ENCODE assay signal across 22 mouse cellular contexts in the genomic region with DNA sequence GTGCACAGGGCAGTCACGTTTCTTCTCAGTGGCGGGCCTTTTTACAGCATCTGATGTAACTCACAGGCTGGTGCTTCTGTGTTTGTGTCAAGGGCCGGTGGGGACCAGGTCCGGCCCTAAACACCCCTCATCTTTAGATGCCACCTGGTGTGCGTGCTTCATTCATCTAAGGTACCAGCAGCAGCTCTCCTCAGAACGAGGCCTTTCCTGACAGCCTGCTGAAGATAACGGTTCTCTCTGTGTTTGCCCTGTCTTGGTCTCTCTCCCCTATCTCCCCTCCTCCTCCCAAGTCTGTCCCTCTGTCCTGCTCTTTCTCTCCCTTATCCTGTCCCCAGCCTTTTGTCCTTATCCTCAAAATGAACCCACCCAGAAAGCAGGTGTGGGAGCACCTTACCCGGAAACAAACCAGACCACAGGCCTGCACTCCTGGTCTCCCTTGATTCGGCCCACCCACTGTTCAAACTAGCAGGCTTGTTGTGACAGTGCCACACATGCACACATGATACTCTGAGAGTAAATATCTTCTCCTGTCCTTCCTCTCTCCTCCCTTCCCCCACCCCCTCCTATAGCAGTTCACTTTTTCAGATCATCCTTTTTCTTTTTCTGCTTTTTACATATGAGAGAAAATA. TPM values are rescaled to one million over a fixed set of nuclear protein-coding genes. Genes with fewer than 3 reads are reported as not detected.
DNase-seq lines count a peak whose midpoint lies in the region; ATAC-seq lines count a peak whose summit lies in the region.
"Had no signal": no experiment of that assay in that cellular context is flagged by ENCODE, and none has a peak within 500 bp of the region (broad histone marks: within the 10 kb centered on the region; RNA-seq: fewer than 3 reads in every experiment).

No protein-coding gene starts in this region.

- H3K4me1 ChIP-seq in liver, embryonic 11.5 days (replicated peaks; ENCODE audit: control insufficient read depth, insufficient read depth, low read length) = peaks cover 17% of the 10 kb centered on the region
- H3K4me1 ChIP-seq in liver, embryonic 12.5 days = peaks cover 43% of the 10 kb centered on the region
- H3K4me1 ChIP-seq: neural tube, embryonic 12.5 days had no signal

- no peak overlapping the region for H3K27ac ChIP-seq in liver, embryonic 11.5 days (ENCODE audit: low read depth, low read length)
- peak overlapping the region; percentile 32; the same call in 1 of the 2 replicates for H3K27ac ChIP-seq in liver, embryonic 12.5 days
- H3K27ac ChIP-seq: embryonic facial prominence, embryonic 15.5 days; heart, embryonic 13.5 days; hindbrain, embryonic 15.5 days; kidney, embryonic 15.5 days; limb, embryonic 15.5 days; midbrain, embryonic 12.5 days; neural tube, embryonic 12.5 days had no signal

- H3K4me2 ChIP-seq in liver, embryonic 11.5 days = no peak overlapping the region
- no peak overlapping the region for H3K4me2 ChIP-seq in liver, embryonic 12.5 days
- H3K4me2 ChIP-seq: embryonic facial prominence, embryonic 15.5 days; heart, embryonic 13.5 days; hindbrain, embryonic 15.5 days; kidney, embryonic 15.5 days; limb, embryonic 15.5 days; midbrain, embryonic 12.5 days; neural tube, embryonic 12.5 days had no signal

- H3K9me3 ChIP-seq in liver, embryonic 11.5 days (ENCODE audit: control insufficient read depth, low read length) = no peaks in the 10 kb centered on the region
- H3K9me3 ChIP-seq in liver, embryonic 12.5 days (replicated peaks) = no peaks in the 10 kb centered on the region
- H3K9me3 ChIP-seq: embryonic facial prominence, embryonic 15.5 days; heart, embryonic 13.5 days; hindbrain, embryonic 15.5 days; kidney, embryonic 15.5 days; limb, embryonic 15.5 days; midbrain, embryonic 12.5 days; neural tube, embryonic 12.5 days had no signal

- H3K36me3 ChIP-seq in liver, embryonic 11.5 days (ENCODE audit: control insufficient read depth, insufficient read depth, low read length) = no peaks in the 10 kb centered on the region
- H3K36me3 ChIP-seq in liver, embryonic 12.5 days = no peaks in the 10 kb centered on the region
- H3K36me3 ChIP-seq: heart, embryonic 13.5 days; hindbrain, embryonic 15.5 days; limb, embryonic 15.5 days; midbrain, embryonic 12.5 days; neural tube, embryonic 12.5 days had no signal

- H3K27me3 ChIP-seq in liver, embryonic 11.5 days (replicated peaks; ENCODE audit: control insufficient read depth, insufficient read depth, low read length) = no peaks in the 10 kb centered on the region
- H3K27me3 ChIP-seq in liver, embryonic 12.5 days (replicated peaks) = no peaks in the 10 kb centered on the region
- H3K27me3 ChIP-seq: embryonic facial prominence, embryonic 15.5 days; heart, embryonic 13.5 days; hindbrain, embryonic 15.5 days; kidney, embryonic 15.5 days; limb, embryonic 15.5 days; midbrain, embryonic 12.5 days; neural tube, embryonic 12.5 days; Patski had no signal

- no peak for DNase-seq in liver, embryonic 11.5 days (ENCODE audit: low spot score)
- DNase-seq in liver (no peak), MEL-GATA-1-ER (ENCODE audit: extremely low read depth, low read depth) (peak; percentile 51)
- DNase-seq in kidney, postnatal 36 days = no peak
- no peak for DNase-seq in urinary bladder, postnatal 10 days (ENCODE audit: low spot score)
- no peak for DNase-seq in gastrocnemius, postnatal 4 days (ENCODE audit: low spot score in 2 of 2)
- DNase-seq: adrenal gland, postnatal 14 days; B cell, adult 2 months; forebrain, postnatal 0 days; gastrocnemius, postnatal 36 days; heart, postnatal 36 days had no signal

- no peak overlapping the region for H3K4me3 ChIP-seq in liver, embryonic 11.5 days (ENCODE audit: low read depth, low read length)
- no peak overlapping the region for H3K4me3 ChIP-seq in liver, embryonic 12.5 days
- H3K4me3 ChIP-seq: embryonic facial prominence, embryonic 15.5 days; heart, embryonic 13.5 days; hindbrain, embryonic 15.5 days; kidney, embryonic 15.5 days; limb, embryonic 15.5 days; midbrain, embryonic 12.5 days; neural tube, embryonic 12.5 days had no signal

- WGBS in liver, embryonic 11.5 days = 29% methylated on average over 9 of the region's 9 CpGs
- WGBS in liver, embryonic 12.5 days (ENCODE audit: insufficient replicate concordance) = 23% methylated on average over 9 of the region's 9 CpGs

- H3K9ac ChIP-seq in liver, embryonic 11.5 days (ENCODE audit: low read depth, low read length) = no peak overlapping the region
- no peak overlapping the region for H3K9ac ChIP-seq in liver, embryonic 12.5 days
- H3K9ac ChIP-seq: embryonic facial prominence, embryonic 15.5 days; forebrain, postnatal 0 days; heart, embryonic 13.5 days; hindbrain, embryonic 15.5 days; kidney, embryonic 15.5 days; limb, embryonic 15.5 days; midbrain, embryonic 12.5 days; neural tube, embryonic 12.5 days had no signal

- peak; percentile 82 for ATAC-seq in liver, embryonic 11.5 days (replicated peaks; ENCODE audit: low FRiP score)
- ATAC-seq in liver, embryonic 12.5 days = peak; percentile 66
- ATAC-seq in megakaryocyte progenitor cell, adult 5-6 weeks (replicated peaks; ENCODE audit: poor library complexity) = peak; percentile 14
- ATAC-seq: intestine, embryonic 16.5 days; Patski had no signal

RNA-seq across cellular contexts. Expression of a gene that starts 14.4 kb away (rescaled TPM):
- polyA plus RNA-seq in liver, embryonic 11.5 days (2014; fragmentation: Nextera tagmentation; extraction: Ambion mirVana) = 13.4 and 14.7 TPM in 2 replicates
- 7.6 and 8.7 TPM in 2 replicates for polyA plus RNA-seq in liver, embryonic 12.5 days (2016; fragmentation: Nextera tagmentation; extraction: Ambion mirVana)
- 69.7 and 87.3 TPM in 2 replicates for total RNA-seq in megakaryocyte progenitor cell, adult 5-6 weeks (2015)
- total RNA-seq in megakaryocyte progenitor cell, adult 5-6 weeks (2017) = 30.3 and 37.4 TPM in 2 replicates
- 1 to 10 TPM; 5.5 to 6.2 TPM for total RNA-seq in gastrocnemius, postnatal 4 days (2021)

RNA-seq across cellular contexts. Expression of a gene that starts 36.5 kb away (rescaled TPM):
- 45.9 and 47.5 TPM in 2 replicates for polyA plus RNA-seq in liver, embryonic 11.5 days (2014; fragmentation: Nextera tagmentation; extraction: Ambion mirVana)
- 33.1 and 35.0 TPM in 2 replicates for polyA plus RNA-seq in liver, embryonic 12.5 days (2016; fragmentation: Nextera tagmentation; extraction: Ambion mirVana)
- total RNA-seq in megakaryocyte progenitor cell, adult 5-6 weeks (2015) = 71.6 and 72.0 TPM in 2 replicates
- 35.4 and 42.0 TPM in 2 replicates for total RNA-seq in megakaryocyte progenitor cell, adult 5-6 weeks (2017)
- 10 to 100 TPM; 23.8 to 28.1 TPM for total RNA-seq in gastrocnemius, postnatal 4 days (2021)

Comparison
In these comparisons a context has a peak if more than half of its experiments do, and no peak if none do; other contexts are left out.
1. ATAC-seq: peak in every context shown above with its lines; median percentile 82 in liver, embryonic 11.5 days; 66 in liver, embryonic 12.5 days; 14 in megakaryocyte progenitor cell, adult 5-6 weeks.
2. RNA of a gene that starts 14.4 kb away (total RNA-seq): 30.3 to 87.3 TPM in megakaryocyte progenitor cell, adult 5-6 weeks; 5.5 to 6.2 TPM in gastrocnemius, postnatal 4 days; every median in the first group is over 4 times any median in the second.